Mouse (Mus musculus): ENCODE results near the gene Lpp.

GRCm38 (mm10) chr16:24834536-24834935 is 441.2 kb downstream of the Lpp start:
- TF ChIP-seq POLR2A (IDR thresholded peaks at IDR 0.05; ENCODE audit: low read depth, low read length) (no peak), CTCF (IDR thresholded peaks at IDR 0.05; ENCODE audit: borderline replicate concordance, insufficient read depth, low read length) (no peak)
